Mouse (Mus musculus) brain, embryonic 14.5 days (tissue): ENCODE measurements around the gene Dgkg.

Experiments
- CTCF ChIP-seq: fragments of 200-500 bp; IDR thresholded peaks from 2 replicates; pipeline ENCODE4 v1.5.1; 2012; ENCODE audit warnings: inconsistent platforms, mild to moderate bottlenecking, moderate library complexity, borderline replicate concordance; ENCODE audit not compliant: insufficient read depth, insufficient read length; ENCODE audit errors: extremely low read depth
- POLR2A ChIP-seq: fragments of 200-500 bp; IDR thresholded peaks from 2 replicates; pipeline ENCODE4 v1.6.1; 2012; ENCODE audit warnings: mild to moderate bottlenecking, inconsistent platforms, borderline replicate concordance; ENCODE audit not compliant: poor library complexity, insufficient read depth, insufficient read length, severe bottlenecking; ENCODE audit errors: extremely low read depth

DNA sequence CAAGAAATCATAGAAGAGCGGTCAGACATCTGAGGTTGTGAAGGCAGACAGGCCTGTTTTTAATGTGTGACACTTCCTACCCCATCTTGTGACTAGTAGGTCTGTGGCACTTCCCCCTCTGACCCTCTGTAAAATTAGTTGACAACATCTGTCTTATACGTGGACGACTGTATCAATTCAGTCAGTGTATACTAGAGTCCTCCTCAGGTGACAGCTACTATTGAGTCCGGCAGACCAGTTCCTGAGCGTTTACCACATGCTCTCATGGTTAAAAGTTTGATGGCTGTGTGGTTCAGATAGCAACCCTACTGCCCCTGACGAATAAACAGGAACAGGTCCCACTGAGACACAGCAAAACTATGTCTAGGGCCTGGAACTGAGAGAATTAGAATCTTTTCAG is 117.7 kb downstream of the Dgkg start:
- TF ChIP-seq CTCF = no peak
- TF ChIP-seq POLR2A = no peak
